Mouse (Mus musculus) liver, postnatal 0 days (tissue): ENCODE measurements around the gene Akap8l.

Experiments used
- CTCF ChIP-seq: sonication (generic); IDR thresholded peaks from 2 replicates; pipeline ENCODE4 v1.5.1; 2016; ENCODE audit warnings: antibody characterized with exemption, low read depth
- EP300 ChIP-seq: IDR thresholded peaks from 2 replicates; pipeline ENCODE4 v1.6.1; 2016; ENCODE audit warnings: antibody characterized with exemption, low read depth, mild to moderate bottlenecking

GRCm38 (mm10) chr17:32285138-32285670 is 65.2 kb downstream of the Akap8l start:
- no peak for TF ChIP-seq CTCF
- TF ChIP-seq EP300, result no peak
